Mouse (Mus musculus) brain, embryonic 14.5 days (tissue): ENCODE data around the gene Diaph2.

ENCODE experiments used
- CTCF ChIP-seq: fragments of 200-500 bp; IDR thresholded peaks from 2 replicates; pipeline ENCODE4 v1.5.1; 2012; ENCODE audit warnings: inconsistent platforms, mild to moderate bottlenecking, moderate library complexity, borderline replicate concordance; ENCODE audit not compliant: insufficient read depth, insufficient read length; ENCODE audit errors: extremely low read depth
- POLR2A ChIP-seq: fragments of 200-500 bp; IDR thresholded peaks from 2 replicates; pipeline ENCODE4 v1.6.1; 2012; ENCODE audit warnings: mild to moderate bottlenecking, inconsistent platforms, borderline replicate concordance; ENCODE audit not compliant: poor library complexity, insufficient read depth, insufficient read length, severe bottlenecking; ENCODE audit errors: extremely low read depth

- TF ChIP-seq CTCF = no peak
- TF ChIP-seq POLR2A = no peak
Measured at GRCm38 (mm10) chrX:129776761-129777160, 27.2 kb downstream of the Diaph2 start.
